Mouse (Mus musculus): Measurements from ENCODE around the gene P2rx2. TPM values are rescaled to one million over a fixed set of nuclear protein-coding genes. Genes with fewer than 3 reads are reported as not detected.

The P2rx2 gene
- polyA plus RNA-seq, 1 experiment from 2014 or later = 5.7 TPM

DNA sequence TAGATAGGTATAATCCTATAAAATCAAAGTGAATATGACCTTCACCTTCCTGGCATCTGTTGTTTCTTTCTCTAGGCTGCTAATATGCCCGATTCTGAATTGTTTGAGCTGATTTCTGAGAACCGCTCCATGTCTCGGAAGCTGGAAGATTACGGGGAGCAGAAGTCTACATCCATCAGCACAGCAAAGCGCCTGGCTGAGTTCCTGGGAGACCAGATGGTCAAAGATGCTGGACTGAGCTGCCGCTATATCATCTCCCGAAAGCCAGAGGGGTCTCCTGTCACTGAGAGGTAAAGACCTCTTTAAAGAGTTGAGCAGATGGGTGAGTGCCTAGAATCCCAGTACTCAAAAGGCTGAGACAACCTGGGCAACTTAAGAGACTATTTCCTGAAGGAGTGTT lies 34.2 kb downstream of the P2rx2 start:
- Histone ChIP-seq H3K9ac (replicated peaks) (no peak overlapping the region), H3K9me3 (no peaks in the 10 kb centered on the region), H3K27ac (replicated peaks) (no peak overlapping the region), H3K4me2 (replicated peaks) (no peak overlapping the region), H3K4me1 (no peaks in the 10 kb centered on the region), H3K36me3 (peaks cover 20% of the 10 kb centered on the region; the same call in 1 of the 2 replicates), H3K4me3 (no peak overlapping the region), H3K27me3 (no peaks in the 10 kb centered on the region)
- 91% methylated on average over 7 of the region's 7 CpGs for WGBS
- ATAC-seq (replicated peaks) = no peak

DNA sequence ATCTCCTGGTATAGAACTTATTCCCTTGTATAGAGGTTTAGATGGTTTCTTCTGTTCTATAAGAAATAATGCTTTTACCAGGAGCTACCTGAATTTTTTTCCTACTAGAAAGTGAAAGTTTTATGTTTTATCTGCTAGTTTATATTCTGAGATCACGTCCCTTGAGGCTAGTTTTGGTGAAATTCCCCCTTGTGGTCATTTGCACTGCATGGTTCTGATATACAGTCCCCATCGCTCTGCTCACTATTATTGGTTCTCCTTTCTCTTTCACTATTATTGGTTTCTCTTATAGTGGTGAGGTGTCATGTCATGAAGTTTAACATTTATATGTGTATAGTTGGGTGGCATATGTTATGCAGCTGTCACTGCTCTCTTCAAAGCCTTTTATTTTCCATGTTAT lies 42.4 kb downstream of the P2rx2 start:
- 88% methylated on average over 2 of the region's 2 CpGs for WGBS
- Histone ChIP-seq H3K4me2 (replicated peaks) (no peak overlapping the region), H3K36me3 (peaks cover 33% of the 10 kb centered on the region), H3K9ac (replicated peaks) (no peak overlapping the region), H3K4me3 (no peak overlapping the region), H3K4me1 (no peaks in the 10 kb centered on the region), H3K27me3 (no peaks in the 10 kb centered on the region), H3K9me3 (no peaks in the 10 kb centered on the region), H3K27ac (replicated peaks) (no peak overlapping the region)
- ATAC-seq (replicated peaks) = no peak

DNA sequence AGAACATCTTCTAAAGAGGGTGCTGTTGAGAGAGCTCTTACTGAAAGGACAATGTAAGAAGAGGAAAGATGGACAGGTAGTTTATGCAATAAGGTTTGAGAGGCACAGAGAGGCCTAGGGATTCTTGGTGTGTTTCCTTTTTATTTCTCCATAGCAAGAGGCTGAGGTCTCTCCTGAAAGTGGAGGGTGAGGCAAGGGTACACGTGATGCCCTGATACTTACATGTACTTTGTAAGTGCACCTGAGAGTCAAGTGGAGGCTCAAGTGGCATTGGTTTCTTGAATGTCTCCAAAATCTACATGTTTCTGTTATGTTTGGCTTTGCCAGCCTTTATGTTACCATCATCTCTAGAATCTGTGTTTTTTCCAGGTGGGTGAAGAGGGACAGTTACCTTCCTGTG lies 46.4 kb downstream of the P2rx2 start:
- ATAC-seq (replicated peaks) = no peak
- 91% methylated on average over 1 of the region's 1 CpGs for WGBS
- H3K36me3 ChIP-seq = peaks cover 41% of the 10 kb centered on the region

DNA sequence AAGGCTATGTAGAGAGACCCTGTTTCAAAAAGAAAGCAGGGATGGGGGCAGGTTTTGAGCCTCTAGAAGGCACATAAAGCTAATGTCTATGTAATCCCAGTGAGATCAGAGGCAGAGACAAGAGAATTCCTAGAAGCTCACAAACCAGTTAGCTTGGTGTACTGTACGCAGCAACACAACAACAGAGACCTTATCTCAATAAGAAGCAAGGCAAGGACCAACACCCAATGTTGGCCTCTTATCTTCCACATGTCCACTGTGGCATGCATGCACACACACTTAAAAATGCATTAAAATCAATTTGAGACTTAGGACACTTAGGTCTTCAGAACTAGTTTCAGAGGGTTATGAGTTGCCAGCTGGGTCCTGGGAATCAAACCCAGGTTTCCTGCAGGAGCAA lies 51.4 kb downstream of the P2rx2 start:
- Histone ChIP-seq H3K4me1 (peaks cover 8% of the 10 kb centered on the region), H3K4me3 (no peak overlapping the region), H3K9ac (replicated peaks) (no peak overlapping the region), H3K9me3 (no peaks in the 10 kb centered on the region), H3K36me3 (peaks cover 17% of the 10 kb centered on the region; the same call in 1 of the 2 replicates), H3K27me3 (no peaks in the 10 kb centered on the region), H3K27ac (replicated peaks) (no peak overlapping the region), H3K4me2 (replicated peaks) (no peak overlapping the region)
- WGBS = 98% methylated on average over 1 of the region's 1 CpGs
- ATAC-seq (replicated peaks) = no peak

More for the DNA sequence above, 46.4 kb downstream of the P2rx2 start:
- H3K4me1 ChIP-seq = no peaks in the 10 kb centered on the region
- no peak overlapping the region for H3K4me3 ChIP-seq
- no peaks in the 10 kb centered on the region for H3K27me3 ChIP-seq
- H3K9me3 ChIP-seq = no peaks in the 10 kb centered on the region
- H3K9ac ChIP-seq (replicated peaks) = no peak overlapping the region
- H3K27ac ChIP-seq (replicated peaks) = no peak overlapping the region
- H3K4me2 ChIP-seq (replicated peaks) = no peak overlapping the region

Other genes with a start within 250 kb of the P2rx2 start
- 0.70 and 1.0 TPM in 2 replicates for gene Gm35315, start 248.8 kb downstream of the P2rx2 start, polyA plus RNA-seq (2015; fragmentation: Nextera tagmentation; extraction: Ambion mirVana)
- 2.6 and 2.8 TPM in 2 replicates for gene Plcxd1, start 243.2 kb downstream of the P2rx2 start, polyA plus RNA-seq (2015; fragmentation: Nextera tagmentation; extraction: Ambion mirVana)
- gene Gtpbp6, start 235.0 kb downstream of the P2rx2 start, polyA plus RNA-seq (2015; fragmentation: Nextera tagmentation; extraction: Ambion mirVana) = 66.3 and 67.9 TPM in 2 replicates
- gene Zfp605, start 233.1 kb downstream of the P2rx2 start, polyA plus RNA-seq (2015; fragmentation: Nextera tagmentation; extraction: Ambion mirVana) = 17.3 and 17.9 TPM in 2 replicates
- 85.2 and 86.9 TPM in 2 replicates for gene Chfr, start 207.4 kb downstream of the P2rx2 start, polyA plus RNA-seq (2015; fragmentation: Nextera tagmentation; extraction: Ambion mirVana)
- gene Golga3, start 166.5 kb downstream of the P2rx2 start, polyA plus RNA-seq (2015; fragmentation: Nextera tagmentation; extraction: Ambion mirVana) = 21.6 and 21.7 TPM in 2 replicates
- 26.9 and 28.6 TPM in 2 replicates for gene Ankle2, start 112.2 kb downstream of the P2rx2 start, polyA plus RNA-seq (2015; fragmentation: Nextera tagmentation; extraction: Ambion mirVana)
- 105 and 107 TPM in 2 replicates for gene Pgam5, start 73.3 kb downstream of the P2rx2 start, polyA plus RNA-seq (2015; fragmentation: Nextera tagmentation; extraction: Ambion mirVana)
- 6.3 and 8.4 TPM in 2 replicates for gene Pxmp2, start 57.0 kb downstream of the P2rx2 start, polyA plus RNA-seq (2015; fragmentation: Nextera tagmentation; extraction: Ambion mirVana)
- 14.3 and 16.3 TPM in 2 replicates for gene Pole, start 56.9 kb downstream of the P2rx2 start, polyA plus RNA-seq (2015; fragmentation: Nextera tagmentation; extraction: Ambion mirVana)
- gene Lrcol1, start 1.5 kb upstream of the P2rx2 start, polyA plus RNA-seq (2015; fragmentation: Nextera tagmentation; extraction: Ambion mirVana) = not detected in 2 replicates
- gene Fbrsl1, start 105.3 kb upstream of the P2rx2 start, polyA plus RNA-seq (2015; fragmentation: Nextera tagmentation; extraction: Ambion mirVana) = 26.4 and 30.8 TPM in 2 replicates
- 12.8 and 14.2 TPM in 2 replicates for gene Galnt9, start 201.1 kb upstream of the P2rx2 start, polyA plus RNA-seq (2015; fragmentation: Nextera tagmentation; extraction: Ambion mirVana)

Measured in forebrain, embryonic 15.5 days (tissue).